Mouse (Mus musculus) adipocyte (in vitro differentiated cells): ENCODE data around the gene Cacna1h.

Source experiments
- DNase-seq: peaks from one replicate; pipeline ENCODE4 v3.0.0-alpha.2; 2016; ENCODE audit warnings: low spot score

Gene Cacna1h

DNA sequence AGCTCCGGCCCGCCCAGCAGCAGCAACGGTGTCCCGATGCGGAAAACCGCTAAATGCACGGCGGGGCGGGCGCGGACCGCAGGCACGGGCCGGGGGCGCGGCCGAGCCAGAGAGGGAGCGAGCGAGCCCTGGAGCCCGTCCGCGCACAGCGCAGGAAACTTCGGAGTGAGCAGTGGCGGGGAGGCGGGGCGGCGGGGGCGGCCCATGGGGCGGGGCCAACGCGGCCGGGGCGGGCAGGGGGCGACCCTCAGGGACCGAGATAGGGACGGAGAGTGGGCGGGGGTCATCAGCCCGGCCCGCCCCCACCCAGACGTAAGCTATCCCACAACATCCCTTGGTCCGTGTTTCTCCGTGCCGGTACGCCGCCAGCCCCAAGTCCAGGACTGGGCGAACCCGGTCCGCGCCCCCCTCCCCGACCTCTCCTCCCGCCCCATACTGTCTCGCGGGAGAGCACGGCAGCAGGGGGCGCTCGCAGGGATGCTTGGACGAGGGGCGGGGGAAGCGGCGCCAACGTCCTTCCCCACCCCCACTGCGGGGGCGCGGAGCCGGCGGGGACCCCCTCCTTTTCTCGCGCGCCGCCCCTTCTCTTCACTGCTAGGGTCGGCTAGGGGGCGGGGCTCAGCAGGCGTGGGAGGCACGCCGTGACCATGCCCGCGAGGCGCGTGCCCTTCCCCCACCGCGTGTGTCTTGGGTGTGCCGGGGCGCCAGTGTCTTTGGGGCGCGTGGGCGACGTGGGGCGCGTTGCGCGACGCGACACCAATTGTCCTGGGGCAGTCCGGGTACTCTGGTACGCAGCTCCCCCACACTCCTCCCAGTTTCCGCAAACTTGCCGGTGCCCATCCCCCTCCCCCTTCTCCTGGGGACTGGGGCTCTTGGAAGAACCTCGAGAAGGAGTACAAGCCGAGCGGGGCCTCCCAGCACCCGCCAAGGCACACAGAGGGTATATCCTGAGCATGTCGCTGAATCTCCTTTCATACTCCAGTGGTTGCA is at the start of gene Cacna1h:
TSS of gene Cacna1h (minus strand) at position 167 of the 990 bp plus-strand sequence.
- no peak for DNase-seq

GRCm38 (mm10) chr17:25482092-25482491 is 48.5 kb upstream of the Cacna1h start:
- no peak for DNase-seq

DNA sequence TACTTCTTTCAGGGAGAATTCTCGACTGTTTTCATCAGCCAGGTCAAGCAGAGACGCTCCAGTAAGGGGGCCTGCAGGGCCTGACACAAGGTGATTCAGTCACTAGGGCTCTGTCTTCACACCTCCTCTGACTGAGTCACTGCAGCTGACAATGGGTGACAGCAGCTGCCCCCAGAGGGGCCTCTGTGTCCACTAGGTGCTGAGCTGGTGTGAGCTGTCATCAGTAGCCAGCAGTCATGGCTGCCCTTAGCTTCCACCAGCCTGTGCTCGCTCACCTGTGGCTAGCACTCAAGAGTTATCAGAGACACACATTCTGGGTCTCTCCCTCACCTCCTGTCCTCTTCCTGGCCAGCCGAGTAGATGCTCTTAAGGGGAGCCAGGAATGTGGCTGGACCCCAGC is 47.2 kb upstream of the Cacna1h start:
- DNase-seq, result no peak

DNA sequence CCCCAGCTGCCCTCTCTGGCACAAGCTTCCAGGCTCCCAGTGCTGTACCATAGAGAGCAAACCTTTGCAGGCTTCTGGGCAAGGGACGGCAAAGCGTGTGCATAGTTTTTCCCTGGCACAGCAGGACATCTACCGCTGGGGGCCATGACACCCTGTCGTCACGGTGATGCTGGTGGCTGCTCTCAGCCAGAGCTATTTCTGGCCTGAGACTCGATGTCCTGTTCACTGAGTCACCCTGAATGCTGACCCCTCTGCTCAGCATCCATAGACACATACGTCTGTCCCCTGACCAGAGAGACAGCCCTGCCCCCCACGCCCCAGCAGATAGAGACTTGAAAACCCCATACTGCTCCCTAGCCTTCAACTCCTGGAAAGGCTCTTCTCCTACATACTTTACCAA is 46.6 kb upstream of the Cacna1h start:
- no peak for DNase-seq

GRCm38 (mm10) chr17:25475946-25476744 is 42.6 kb upstream of the Cacna1h start:
- DNase-seq, result peak; percentile 71

DNA sequence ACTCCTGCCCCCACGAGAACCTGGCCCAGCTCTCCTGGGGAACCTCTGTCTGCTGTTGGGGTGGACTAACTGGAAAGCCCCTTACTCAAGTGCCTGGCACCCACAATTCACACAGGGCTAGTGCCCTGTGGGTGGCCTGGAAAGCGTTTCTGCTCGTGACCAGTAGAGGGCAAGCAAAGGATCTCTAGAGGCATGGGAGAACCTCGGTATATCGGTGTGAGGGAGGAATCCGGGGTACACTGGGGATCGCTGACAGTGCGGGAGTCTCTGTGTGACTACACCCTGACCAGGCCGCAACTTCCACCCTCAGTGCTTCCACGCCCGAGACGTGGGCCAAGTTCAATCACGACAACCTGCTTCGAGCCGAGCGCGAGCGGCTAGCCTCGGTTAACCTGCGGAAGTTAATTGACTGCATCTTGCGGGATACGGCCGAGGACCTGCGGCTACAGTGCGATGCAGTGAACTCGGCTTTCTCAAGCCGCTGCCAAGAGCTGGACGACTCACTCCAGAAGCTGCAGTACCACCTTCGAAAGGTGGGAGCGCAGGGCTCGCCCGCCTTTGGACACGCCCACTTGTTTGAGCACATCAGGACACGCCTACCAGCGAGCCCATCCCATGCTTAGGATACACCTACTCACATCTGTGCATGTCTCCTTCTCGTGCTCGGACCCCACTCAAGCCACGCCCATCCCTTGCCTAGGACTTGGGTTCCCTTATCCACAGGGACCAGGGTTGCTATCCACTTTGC is 40.9 kb upstream of the Cacna1h start:
- peak; percentile 34 for DNase-seq

GRCm38 (mm10) chr17:25472044-25472443 is 38.5 kb upstream of the Cacna1h start:
- no peak for DNase-seq

DNA sequence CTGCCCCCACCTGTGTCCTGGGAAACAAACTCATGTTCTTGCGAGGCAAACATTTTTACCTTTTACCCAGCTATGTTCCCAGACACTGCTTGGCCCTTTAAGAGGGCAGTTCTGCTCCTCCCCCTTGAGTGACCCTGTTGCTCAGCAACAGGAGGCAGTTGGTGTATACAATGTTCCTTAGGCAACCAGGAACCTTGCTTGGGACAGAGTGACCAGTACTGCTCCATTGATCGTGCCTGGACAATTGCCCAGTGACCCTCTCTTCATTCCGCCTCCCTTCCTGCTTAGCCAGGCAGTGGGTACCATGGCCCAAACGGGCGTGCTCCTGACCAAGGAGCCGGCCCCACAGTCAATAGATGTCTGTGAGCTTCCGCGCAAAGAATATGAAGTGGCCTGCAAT is 37.8 kb upstream of the Cacna1h start:
- DNase-seq, result peak; percentile 25

DNA sequence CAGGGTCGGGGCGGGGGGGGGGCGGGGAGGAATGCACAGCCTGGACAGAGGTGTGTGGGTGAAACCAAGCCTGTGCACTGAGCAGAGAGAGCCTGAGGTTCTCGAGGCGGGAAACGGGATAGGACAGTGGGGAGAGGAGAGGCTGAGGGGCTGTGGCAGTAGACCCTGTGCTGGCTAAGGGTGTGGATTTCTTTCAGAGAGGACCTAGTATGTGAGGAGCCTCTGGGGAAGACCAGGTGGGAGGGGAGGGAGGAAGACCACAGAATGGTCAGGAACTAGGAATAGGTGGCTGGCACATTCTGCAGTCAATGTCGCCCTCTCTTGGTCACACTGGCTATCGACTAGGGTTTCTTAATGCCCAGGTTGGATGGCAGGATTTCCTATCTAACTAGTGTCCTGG is 36.2 kb upstream of the Cacna1h start:
- peak; percentile 74 for DNase-seq

- DNase-seq, result no peak
Observed at GRCm38 (mm10) chr17:25468301-25468700, 34.7 kb upstream of the Cacna1h start.

DNA sequence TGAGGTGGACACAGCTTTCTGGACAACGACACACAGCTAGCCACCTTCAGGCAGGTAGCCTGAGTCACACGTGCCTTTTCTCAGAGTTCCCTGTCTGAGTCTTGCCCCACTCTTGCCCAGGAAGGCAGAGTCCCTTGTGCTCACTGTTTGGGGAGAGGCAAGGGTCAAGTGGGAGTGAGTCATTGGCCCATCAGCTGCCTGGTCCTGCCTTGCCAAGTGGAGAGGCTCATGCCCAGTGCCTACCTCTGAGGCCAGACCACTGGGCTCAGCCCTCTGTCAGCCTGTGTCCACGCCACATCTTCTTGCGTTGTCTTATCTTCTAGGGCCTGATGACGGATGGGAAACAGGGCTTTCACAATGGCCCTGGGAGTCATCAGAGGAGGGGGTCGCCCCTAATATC is 34.2 kb upstream of the Cacna1h start:
- no peak for DNase-seq

DNA sequence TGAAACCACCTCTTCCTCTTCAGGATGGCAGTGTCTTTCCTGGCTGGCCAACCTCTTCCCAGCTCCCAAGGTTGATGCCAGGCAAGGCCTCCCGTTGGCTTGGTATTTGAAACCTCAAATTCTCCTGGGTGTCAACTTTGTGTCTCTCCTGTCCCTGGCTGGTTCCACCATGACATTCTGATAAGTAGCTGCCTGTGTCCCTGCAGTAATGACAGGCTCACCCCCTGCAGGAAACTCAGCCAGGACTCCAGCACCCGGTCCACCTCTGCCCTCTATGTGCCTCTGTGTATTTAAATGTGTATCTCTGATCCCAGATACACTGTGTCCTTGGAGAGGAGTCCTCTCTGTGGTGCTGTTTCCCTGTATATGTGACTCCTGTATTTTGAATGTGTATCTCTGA is 32.7 kb upstream of the Cacna1h start:
- no peak for DNase-seq

DNA sequence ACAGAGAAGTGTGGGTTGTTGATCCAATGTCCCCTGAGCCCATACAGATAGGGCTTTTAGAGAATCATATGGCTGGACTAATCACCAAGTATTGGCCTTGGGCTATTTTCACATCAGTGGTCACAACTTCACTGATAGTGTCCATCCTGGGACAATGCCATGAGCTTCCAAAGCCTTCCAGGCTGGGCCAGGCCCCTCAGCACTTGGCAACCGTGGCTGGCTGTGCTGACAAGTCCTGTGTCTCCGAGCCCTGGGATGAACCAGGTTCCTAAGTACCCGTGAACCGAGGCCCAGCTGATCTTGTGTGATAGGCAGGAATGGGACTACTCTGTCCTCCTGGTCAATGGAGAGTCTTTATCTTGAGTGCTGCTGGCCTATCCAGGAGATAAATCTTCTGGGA is 30.5 kb upstream of the Cacna1h start:
- DNase-seq, result no peak

- no peak for DNase-seq
Observed at GRCm38 (mm10) chr17:25463326-25463945, 29.9 kb upstream of the Cacna1h start.

- no peak for DNase-seq
Observed at GRCm38 (mm10) chr17:25462236-25462875, 28.8 kb upstream of the Cacna1h start.

- DNase-seq, result no peak
Observed at GRCm38 (mm10) chr17:25456540-25456939, 23.0 kb upstream of the Cacna1h start.

DNA sequence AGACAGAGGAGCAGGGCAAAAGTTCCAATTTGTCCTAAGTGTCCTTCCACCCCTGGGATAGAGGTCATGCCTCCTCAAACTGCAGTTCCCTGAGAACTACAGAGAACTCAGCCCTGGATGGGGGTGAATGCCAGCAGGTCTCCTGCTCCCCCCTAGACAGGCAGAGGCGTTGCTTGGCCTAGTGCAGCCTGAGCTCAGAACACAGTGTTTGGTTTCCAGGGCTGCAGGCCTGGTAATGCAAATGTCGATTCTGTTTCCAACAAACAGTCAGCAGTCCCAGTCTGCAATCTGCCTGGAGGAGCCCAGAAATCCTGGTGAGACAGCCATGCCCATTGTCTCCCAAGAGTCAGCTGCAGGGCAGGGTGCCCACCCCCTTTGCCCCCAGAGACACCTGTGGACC is 20.7 kb upstream of the Cacna1h start, which contains the start of gene Tekt4:
TSS of gene Tekt4 (plus strand) at position 344 of the 400 bp plus-strand sequence.
- no peak for DNase-seq

GRCm38 (mm10) chr17:25452246-25452965 is 18.8 kb upstream of the Cacna1h start:
- no peak for DNase-seq

DNA sequence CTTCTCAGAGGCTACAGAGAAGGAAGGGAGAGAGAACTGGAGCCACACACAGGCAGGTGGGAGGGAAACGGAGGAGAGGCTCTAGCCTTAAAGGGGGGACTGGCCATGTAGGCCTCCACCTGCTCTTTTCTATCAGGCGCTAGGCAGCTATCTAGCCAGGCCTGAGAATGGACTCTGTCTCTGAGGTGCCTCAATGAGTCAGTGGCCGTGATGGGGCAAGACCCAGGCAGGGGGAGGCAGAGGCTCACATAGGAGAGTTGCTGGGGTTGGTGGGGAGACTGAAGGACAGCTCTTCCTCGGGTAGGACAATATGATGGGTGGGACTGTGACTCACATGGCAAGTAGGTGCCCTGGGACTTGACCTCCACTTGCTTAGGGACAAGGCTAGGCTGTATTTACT is 16.7 kb upstream of the Cacna1h start:
- DNase-seq, result no peak

- DNase-seq, result no peak
Observed at GRCm38 (mm10) chr17:25447865-25448264, 14.3 kb upstream of the Cacna1h start.
